Mouse (Mus musculus) myocyte (in vitro differentiated cells): ENCODE measurements around the gene Efhb. TPM values are rescaled to one million over a fixed set of nuclear protein-coding genes. Genes with fewer than 3 reads are reported as not detected.
A peak's percentile ranks its signal among the peaks of the same experiment; 100 is the strongest.

Experiments used
- H3K27me3 ChIP-seq: one replicate; pipeline ENCODE4 v1.6.1; 2011; ENCODE audit not compliant: control insufficient read depth, insufficient read depth, insufficient read length
- H3K36me3 ChIP-seq: one replicate; pipeline ENCODE4 v1.6.1; 2011; ENCODE audit not compliant: control insufficient read depth, insufficient read depth
- H3K4me2 ChIP-seq: one replicate; pipeline ENCODE4 v1.6.1; 2011; ENCODE audit warnings: low read depth, control low read depth
- H3K4me3 ChIP-seq: one replicate; pipeline ENCODE4 v1.5.1; 2011; ENCODE audit warnings: mild to moderate bottlenecking, control low read depth, moderate library complexity
- H3K79me2 ChIP-seq: one replicate; pipeline ENCODE4 v1.6.1; 2011; ENCODE audit not compliant: control insufficient read depth, insufficient read depth
- H3ac ChIP-seq: one replicate; pipeline ENCODE4 v1.6.1; 2011; ENCODE audit not compliant: control insufficient read depth, insufficient read length
- CEBPB ChIP-seq: IDR thresholded peaks from 2 replicates; pipeline ENCODE4 v1.6.1; 2011; ENCODE audit warnings: mild to moderate bottlenecking, moderate library complexity; ENCODE audit not compliant: poor library complexity, insufficient read depth, severe bottlenecking
- E2F4 ChIP-seq: IDR thresholded peaks from one replicate; pipeline ENCODE4 v1.6.1; 2011; ENCODE audit warnings: mild to moderate bottlenecking, control low read depth, moderate library complexity; ENCODE audit not compliant: insufficient read depth
- MAX ChIP-seq: IDR thresholded peaks from one replicate; pipeline ENCODE4 v1.6.1; 2011; ENCODE audit warnings: low read depth, mild to moderate bottlenecking, control low read depth
- MYOD1 ChIP-seq, 3 experiments: IDR thresholded peaks; one replicate each; pipeline ENCODE4 v1.6.1; 2011; ENCODE audit warnings: control low read depth in 2 of 3, low read depth in 2 of 3, mild to moderate bottlenecking in 2 of 3, moderate library complexity in 1 of 3; ENCODE audit not compliant: insufficient read length in 2 of 3, control insufficient read depth in 1 of 3
- MYOG ChIP-seq, 3 experiments: IDR thresholded peaks; one replicate each; pipeline ENCODE4 v1.6.1; 2011; ENCODE audit warnings: control low read depth in 2 of 3, low read depth in 2 of 3, mild to moderate bottlenecking in 2 of 3; ENCODE audit not compliant: insufficient read length in 2 of 3, control insufficient read depth in 1 of 3, insufficient read depth in 1 of 3
- POLR2A ChIP-seq: IDR thresholded peaks from one replicate; pipeline ENCODE4 v1.6.1; 2011; ENCODE audit warnings: low read depth, mild to moderate bottlenecking, control low read depth, moderate library complexity; ENCODE audit not compliant: insufficient read length
- POLR2AphosphoS2 ChIP-seq: IDR thresholded peaks from one replicate; pipeline ENCODE4 v1.6.1; 2011; ENCODE audit warnings: low read depth, control low read depth; ENCODE audit not compliant: insufficient read length
- REST ChIP-seq: IDR thresholded peaks from one replicate; pipeline ENCODE4 v1.6.1; 2011; ENCODE audit warnings: mild to moderate bottlenecking, control low read depth, moderate library complexity; ENCODE audit not compliant: insufficient read depth, insufficient read length
- SRF ChIP-seq: IDR thresholded peaks from one replicate; pipeline ENCODE4 v1.6.1; 2011; ENCODE audit warnings: low read depth; ENCODE audit not compliant: control insufficient read depth, insufficient read length
- TCF12 ChIP-seq: IDR thresholded peaks from one replicate; pipeline ENCODE4 v1.6.1; 2011; ENCODE audit warnings: mild to moderate bottlenecking, control low read depth; ENCODE audit not compliant: poor library complexity, insufficient read depth, severe bottlenecking
- TCF3 ChIP-seq: IDR thresholded peaks from one replicate; pipeline ENCODE4 v1.6.1; 2011; ENCODE audit warnings: low read depth, control low read depth; ENCODE audit not compliant: insufficient read length
- USF1 ChIP-seq: IDR thresholded peaks from one replicate; pipeline ENCODE4 v1.6.1; 2011; ENCODE audit warnings: low read depth, mild to moderate bottlenecking, control low read depth, moderate library complexity
- polyA plus RNA-seq: library from polyadenylated mRNA; unstranded; fragments of >200 nt; fragmentation: generic; extraction: Trizol; gene quantifications from one replicate; pipeline ENCODE4 v1.2.1, GENCODE M21; 2012; ENCODE audit warnings: missing spikeins

Gene Efhb
- polyA plus RNA-seq: 0.01 TPM

DNA sequence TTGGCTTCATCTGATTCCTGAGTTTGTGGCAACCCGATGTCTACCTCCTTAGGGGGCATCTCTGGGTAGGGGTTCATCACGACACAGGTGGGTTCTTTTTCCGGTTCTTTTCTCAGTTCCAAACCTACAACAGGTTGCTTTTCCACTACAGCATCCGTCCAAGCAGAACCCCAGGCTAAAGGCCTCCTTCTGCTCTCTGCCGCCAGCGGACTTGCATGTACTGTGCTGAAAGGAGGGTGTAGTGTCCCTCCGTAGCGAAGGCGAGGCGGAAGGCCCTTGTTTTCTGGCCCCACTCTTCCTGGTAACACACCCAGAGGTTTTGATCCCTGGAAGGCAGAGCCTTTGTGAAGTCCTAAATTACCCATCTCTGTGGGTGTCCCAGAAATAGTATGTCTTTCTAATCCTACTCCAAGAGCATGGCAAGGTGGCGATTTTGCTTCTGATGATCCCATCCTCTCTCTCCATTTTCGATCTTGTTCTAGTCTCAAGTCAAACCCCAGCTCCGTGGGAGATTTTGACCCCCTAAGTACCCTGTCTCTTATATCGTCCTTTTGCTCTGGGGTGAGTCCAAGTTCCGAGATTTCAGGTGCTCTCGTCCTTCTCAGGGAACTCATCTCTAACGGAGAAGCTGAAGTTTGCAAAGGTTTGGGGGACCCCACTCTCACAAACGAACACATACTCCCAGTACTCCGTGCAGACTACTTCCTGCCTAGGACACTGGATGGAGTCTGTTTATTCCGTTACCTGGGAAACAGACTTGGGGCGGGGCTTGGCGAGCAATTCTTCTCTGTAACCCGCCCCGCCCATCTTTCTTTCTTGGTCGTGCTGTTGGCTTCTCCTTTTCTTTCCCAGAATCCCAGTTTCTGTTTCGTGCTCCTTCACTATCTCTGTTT lies at the start of gene Efhb:
TSS of gene Efhb (minus strand) at position 719 of the 893 bp plus-strand sequence.
- no peaks in the 10 kb centered on the region for H3K36me3 ChIP-seq
- no peaks in the 10 kb centered on the region for H3K27me3 ChIP-seq
- no peak for TF ChIP-seq TCF12
- no peak for TF ChIP-seq MYOD1 (IDR thresholded peaks at IDR 0.05; ENCODE audit: control insufficient read depth in 1 of 3, insufficient read length in 2 of 3, low read depth in 2 of 3)
- TF ChIP-seq MYOG (IDR thresholded peaks at IDR 0.05; ENCODE audit: control insufficient read depth in 1 of 3, insufficient read depth in 1 of 3, insufficient read length in 2 of 3, low read depth in 2 of 3): no peak
- no peak for TF ChIP-seq E2F4
- TF ChIP-seq POLR2A: no peak
- TF ChIP-seq REST: no peak
- TF ChIP-seq CEBPB: no peak
- TF ChIP-seq POLR2AphosphoS2: no peak
- TF ChIP-seq SRF: no peak
- no peak for TF ChIP-seq USF1
- no peak for TF ChIP-seq MAX
- no peak for TF ChIP-seq TCF3
- H3K4me3 ChIP-seq: peak within 1 kb of the TSS; percentile 16
- no peak within 1 kb of the TSS for H3ac ChIP-seq
- H3K4me2 ChIP-seq: peak within 1 kb of the TSS; percentile 79
- H3K79me2 ChIP-seq: no peaks in the 10 kb centered on the region

DNA sequence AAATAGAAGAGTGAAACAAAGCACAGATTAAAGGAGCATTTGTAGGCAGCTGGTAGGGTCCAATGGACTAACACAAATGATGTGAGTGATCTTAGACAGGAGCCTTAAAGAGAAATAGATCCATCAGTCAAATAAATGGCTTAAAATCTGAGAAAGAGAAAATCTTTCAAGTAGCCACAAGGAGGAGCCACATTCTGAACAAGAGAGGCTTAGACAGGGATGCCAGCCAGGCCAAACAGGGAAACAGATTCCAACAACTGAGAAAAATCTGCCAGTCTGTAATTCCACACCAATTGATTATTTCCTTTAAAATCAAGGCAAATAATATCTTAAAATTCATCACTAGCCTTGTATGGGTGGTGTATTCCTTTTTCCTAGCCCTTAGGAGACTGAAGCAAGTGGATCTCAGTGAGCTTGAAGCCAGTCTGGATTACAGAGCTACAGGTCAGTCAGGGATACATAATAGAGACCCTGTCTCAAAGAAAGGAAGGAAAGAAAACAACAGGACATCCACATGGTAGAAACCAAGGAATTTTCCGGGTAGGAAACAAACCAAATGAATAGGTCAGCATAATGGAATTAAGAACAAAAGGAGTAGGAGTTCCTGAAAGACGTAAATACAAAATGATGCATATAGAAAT lies 49.3 kb upstream of the Efhb start:
- Histone ChIP-seq H3K4me2 (no peak overlapping the region), H3ac (no peak overlapping the region), H3K36me3 (peaks cover 17% of the 10 kb centered on the region), H3K79me2 (no peaks in the 10 kb centered on the region), H3K27me3 (no peaks in the 10 kb centered on the region), H3K4me3 (no peak overlapping the region)
- TF ChIP-seq E2F4 (no peak), MYOD1 (IDR thresholded peaks at IDR 0.05; ENCODE audit: control insufficient read depth in 1 of 3, insufficient read length in 2 of 3, low read depth in 2 of 3) (no peak), MAX (no peak), POLR2AphosphoS2 (no peak), TCF12 (no peak)

- no peak overlapping the region for H3K4me2 ChIP-seq
- peaks cover 61% of the 10 kb centered on the region for H3K36me3 ChIP-seq
- no peak overlapping the region for H3ac ChIP-seq
- peaks cover 3% of the 10 kb centered on the region for H3K79me2 ChIP-seq
- no peak overlapping the region for H3K4me3 ChIP-seq
- TF ChIP-seq MYOD1 (IDR thresholded peaks at IDR 0.05; ENCODE audit: control insufficient read depth in 1 of 3, insufficient read length in 2 of 3, low read depth in 2 of 3) (no peak), CEBPB (no peak), POLR2AphosphoS2 (no peak), TCF12 (no peak), MYOG (IDR thresholded peaks at IDR 0.05; ENCODE audit: control insufficient read depth in 1 of 3, insufficient read depth in 1 of 3, insufficient read length in 2 of 3, low read depth in 2 of 3) (no peak), REST (no peak), USF1 (no peak), TCF3 (no peak), MAX (no peak), POLR2A (no peak), E2F4 (no peak), SRF (no peak)
- H3K27me3 ChIP-seq: no peaks in the 10 kb centered on the region
Observed at GRCm38 (mm10) chr17:53502966-53503365, 39.8 kb upstream of the Efhb start.

DNA sequence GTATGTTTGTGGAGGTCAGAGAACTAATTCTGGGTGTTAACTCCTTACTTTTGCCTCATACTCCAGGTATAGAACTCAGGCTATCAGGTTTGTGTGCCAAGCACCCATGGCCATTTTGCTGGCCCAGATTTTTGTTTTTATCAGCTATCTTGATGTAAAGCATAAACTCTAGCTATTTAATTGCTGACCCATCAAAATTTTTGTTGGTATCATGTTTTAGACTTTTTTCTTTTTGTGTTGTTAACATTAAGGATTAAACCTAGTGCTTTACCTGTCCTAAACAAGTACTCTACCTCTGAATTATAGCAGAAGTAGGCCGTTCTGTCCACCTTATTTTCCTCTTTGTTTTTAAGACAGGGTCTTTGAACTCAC lies 25.9 kb upstream of the Efhb start:
- peaks cover 37% of the 10 kb centered on the region for H3K36me3 ChIP-seq
- H3K79me2 ChIP-seq: peaks cover 89% of the 10 kb centered on the region
- no peaks in the 10 kb centered on the region for H3K27me3 ChIP-seq
- TF ChIP-seq TCF3 (no peak), USF1 (no peak), POLR2A (no peak), TCF12 (no peak), REST (no peak), CEBPB (no peak), SRF (no peak), MAX (no peak), MYOG (IDR thresholded peaks at IDR 0.05; ENCODE audit: control insufficient read depth in 1 of 3, insufficient read depth in 1 of 3, insufficient read length in 2 of 3, low read depth in 2 of 3) (no peak), POLR2AphosphoS2 (no peak), E2F4 (no peak), MYOD1 (IDR thresholded peaks at IDR 0.05; ENCODE audit: control insufficient read depth in 1 of 3, insufficient read length in 2 of 3, low read depth in 2 of 3) (no peak)
- H3K4me3 ChIP-seq: no peak overlapping the region
- no peak overlapping the region for H3ac ChIP-seq
- H3K4me2 ChIP-seq: no peak overlapping the region
